Mouse (Mus musculus) CD8-positive naive resting alpha-beta T cell, adult 57 days (primary cell): ENCODE results near the gene Gm11034. TPM values are rescaled to one million over a fixed set of nuclear protein-coding genes. Genes with fewer than 3 reads are reported as not detected.

Source experiments
- total RNA-seq: library from RNA; stranded (reverse); gene quantifications from one replicate; pipeline ENCODE4 v1.2.4, GENCODE M21; 2023

The Gm11034 gene
- not detected for total RNA-seq

DNA sequence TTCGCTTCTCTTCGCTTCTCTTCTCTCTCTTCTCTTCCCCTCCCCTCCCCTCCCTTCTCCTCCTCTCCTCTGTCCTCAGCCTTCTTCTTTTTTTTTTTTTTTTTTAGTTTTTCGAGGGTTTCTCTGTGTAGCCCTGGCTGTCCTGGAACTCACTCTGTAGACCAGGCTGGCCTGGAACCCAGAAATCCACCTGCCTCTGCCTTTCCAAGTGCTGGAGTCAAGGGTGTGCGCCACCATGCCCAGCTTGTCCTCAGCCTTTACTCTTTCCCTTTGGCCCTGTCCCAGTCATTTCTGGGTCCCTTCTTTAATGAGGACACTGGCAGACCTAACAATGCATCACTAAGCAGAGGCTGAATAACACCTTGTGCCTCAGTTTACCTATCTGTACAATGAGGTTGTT, at the start of gene Gm11034:
TSS of gene Gm11034 (minus strand) at position 101 of the 400 bp plus-strand sequence.

DNA sequence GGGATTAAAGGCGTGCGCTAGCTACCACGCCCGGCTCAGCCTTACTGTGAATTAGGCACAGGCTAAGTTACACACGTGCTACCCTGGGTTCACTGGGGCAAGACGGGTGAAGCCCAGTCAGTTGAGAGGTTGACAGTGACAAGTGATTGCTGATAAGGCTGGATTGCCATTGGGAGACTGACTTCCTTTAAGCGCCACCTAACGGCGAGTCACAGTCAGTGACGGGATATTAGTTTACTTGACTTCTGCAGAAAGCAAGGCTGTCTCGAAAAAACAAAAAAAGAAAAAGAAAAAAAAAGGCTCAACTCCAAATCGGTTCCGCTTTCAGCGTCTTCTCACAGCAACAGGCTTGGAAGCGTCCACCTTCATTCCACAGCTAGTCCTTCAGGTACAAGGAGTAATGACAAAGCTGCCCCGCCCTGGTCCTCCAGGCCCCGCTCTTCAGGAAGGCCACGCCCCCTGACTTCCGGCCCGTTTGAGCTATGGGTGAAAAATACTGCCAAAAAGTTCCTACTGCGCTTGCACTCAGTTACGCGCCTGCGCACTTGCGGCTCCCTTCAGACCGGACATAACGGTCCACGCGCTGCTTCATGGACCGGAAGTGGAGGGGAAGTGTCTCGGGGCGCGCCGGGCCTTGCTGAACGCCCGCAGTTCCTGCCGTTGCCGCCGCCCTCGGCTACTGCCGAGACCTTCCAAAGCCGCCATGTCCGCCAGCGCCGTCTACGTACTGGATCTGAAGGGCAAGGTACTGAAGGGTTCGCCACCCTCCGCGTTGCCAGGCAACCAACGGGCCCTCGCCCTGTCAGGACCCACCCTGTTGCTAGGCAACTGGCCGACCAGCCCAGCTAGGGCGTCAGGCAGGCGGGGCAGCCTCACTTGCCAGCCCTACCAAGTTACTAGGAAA, 26.3 kb upstream of the Gm11034 start, which contains the start of gene Ap1m1:
TSS of gene Ap1m1 (plus strand) at position 520 of the 904 bp plus-strand sequence.

DNA sequence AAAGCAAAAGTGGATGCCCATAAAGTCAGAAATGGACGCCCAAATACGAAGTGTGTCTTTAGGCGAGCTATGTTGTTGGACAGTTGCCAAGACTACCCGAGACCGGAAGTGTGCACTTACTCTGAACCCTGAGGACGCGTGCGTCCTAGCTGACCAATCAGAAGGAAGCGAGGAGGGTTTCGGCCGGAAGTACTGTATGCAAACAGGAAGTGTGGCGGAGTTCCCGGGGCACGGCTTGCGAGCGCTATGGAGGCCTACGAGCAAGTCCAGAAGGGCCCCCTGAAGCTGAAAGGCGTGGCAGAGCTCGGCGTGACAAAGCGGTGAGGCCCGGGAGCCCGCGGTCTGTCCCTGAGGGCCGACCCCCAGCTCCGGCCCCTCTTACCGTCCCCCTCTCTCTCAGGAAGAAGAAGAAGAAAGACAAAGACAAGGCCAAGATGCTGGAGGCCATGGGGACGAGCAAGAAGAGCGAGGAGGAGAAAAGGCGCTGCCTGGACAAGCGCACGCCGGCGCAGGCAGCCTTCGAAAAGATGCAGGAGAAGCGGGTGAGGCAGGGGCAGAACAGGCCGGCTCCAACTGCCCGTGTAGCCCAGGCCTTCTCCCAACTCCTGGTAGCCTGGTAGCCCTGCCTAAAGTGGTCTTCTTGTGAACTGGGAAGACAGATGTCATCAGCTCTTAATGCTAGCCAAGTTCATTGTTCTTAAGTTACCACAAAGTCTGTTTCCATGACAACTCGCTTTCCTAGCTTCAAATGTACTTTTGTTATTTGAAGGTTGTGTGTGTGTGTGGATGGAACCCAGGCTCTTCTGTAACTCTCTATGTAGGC, 6.3 kb upstream of the Gm11034 start, which contains the start of gene Fam32a:
TSS of gene Fam32a (plus strand) at position 190 of the 823 bp plus-strand sequence.

DNA sequence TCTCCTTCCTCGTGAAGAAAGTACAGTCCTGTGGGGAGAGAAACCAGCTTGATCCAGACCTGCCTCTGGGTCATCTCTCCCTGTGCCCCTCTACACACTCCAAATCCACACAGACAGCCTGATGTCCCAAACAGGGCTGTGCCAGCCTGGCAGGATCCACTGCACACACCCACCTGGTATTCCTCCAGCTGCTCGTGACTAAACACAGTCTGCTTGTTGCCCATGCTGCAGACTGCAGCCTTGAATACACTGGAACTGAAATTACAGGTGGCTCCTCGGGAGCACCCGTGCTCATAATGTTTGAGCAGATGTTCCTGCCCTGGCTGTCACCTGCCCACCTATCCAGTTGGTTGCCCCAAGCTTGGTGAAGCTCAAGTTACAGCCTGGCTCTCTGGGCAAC, 685 bp downstream of the Gm11034 start, which contains the start of gene Cib3:
TSS of gene Cib3 (minus strand) at position 87 of the 400 bp plus-strand sequence.

DNA sequence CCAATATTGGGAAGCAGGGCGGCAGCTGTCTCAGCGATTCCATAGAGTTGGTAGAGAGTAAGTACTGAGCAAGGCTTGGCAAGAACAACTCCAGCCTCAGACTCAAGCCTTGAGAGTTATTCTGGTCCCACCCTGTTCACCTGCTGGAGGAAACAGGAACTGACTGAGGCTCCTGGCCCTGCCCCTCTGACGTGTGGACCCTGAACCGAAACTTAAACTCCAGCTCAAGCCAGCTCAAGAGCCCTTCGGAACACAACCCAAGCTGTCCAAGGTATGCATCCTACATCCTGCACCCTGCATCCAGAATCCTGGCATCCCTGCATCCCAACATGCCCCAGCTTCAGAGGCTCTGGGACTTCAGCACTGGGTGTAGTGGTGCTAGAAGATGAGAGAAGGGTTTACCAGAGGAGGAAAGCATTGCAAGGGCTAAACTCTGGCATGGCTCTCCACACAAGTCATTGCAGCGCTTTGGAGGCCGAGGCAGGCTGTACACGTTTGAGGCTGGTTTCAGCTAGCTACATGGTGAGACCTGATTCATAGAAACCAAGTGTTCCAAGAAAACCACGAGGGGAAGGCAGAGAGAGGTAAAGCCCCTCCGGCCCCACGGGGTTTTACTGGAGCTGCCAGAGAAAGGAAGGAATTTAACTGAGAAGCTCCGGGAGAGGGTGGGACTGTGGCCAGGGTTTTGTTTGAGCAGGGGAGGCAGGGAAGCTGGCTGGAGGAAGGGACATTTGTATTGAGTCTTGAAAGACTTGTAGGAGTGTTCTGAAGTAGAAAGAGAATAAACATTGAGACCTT, 23.8 kb downstream of the Gm11034 start, which contains the start of gene Hsh2d:
TSS of gene Hsh2d (plus strand) at position 222 of the 798 bp plus-strand sequence.

Other genes starting within 250 kb of the Gm11034 start
- 11.6 TPM for gene Cyp4f18, start 204.0 kb downstream of the Gm11034 start, total RNA-seq
- gene Olfr372, start 172.4 kb downstream of the Gm11034 start, total RNA-seq, result not detected
- not detected for gene Olfr373, start 130.5 kb downstream of the Gm11034 start, total RNA-seq
- not detected for gene Olfr374, start 106.6 kb downstream of the Gm11034 start, total RNA-seq
- gene Tpm4, start 78.7 kb downstream of the Gm11034 start, total RNA-seq, result 130 TPM
- 162 TPM for gene Rab8a, start 52.4 kb downstream of the Gm11034 start, total RNA-seq
- 20.4 TPM for gene Hsh2d, start 24.0 kb downstream of the Gm11034 start, total RNA-seq
- not detected for gene Cib3, start 799 bp downstream of the Gm11034 start, total RNA-seq
- 57.5 TPM for gene Fam32a, start 6.1 kb upstream of the Gm11034 start, total RNA-seq
- gene Ap1m1, start 26.4 kb upstream of the Gm11034 start, total RNA-seq, result 135 TPM
- gene Gm10282, start 91.6 kb upstream of the Gm11034 start, total RNA-seq, result 13.7 TPM
- 3,950 TPM for gene Klf2, start 105.4 kb upstream of the Gm11034 start, total RNA-seq
- 101 TPM for gene Eps15l1, start 207.8 kb upstream of the Gm11034 start, total RNA-seq
- gene Calr3, start 230.2 kb upstream of the Gm11034 start, total RNA-seq, result 0.77 TPM
- gene 1700030K09Rik, start 230.2 kb upstream of the Gm11034 start, total RNA-seq, result 3.4 TPM